Mouse (Mus musculus) adrenal gland, postnatal 14 days (tissue): ENCODE data around the gene Crim1. TPM values are rescaled to one million over a fixed set of nuclear protein-coding genes. Genes with fewer than 3 reads are reported as not detected.

ENCODE experiments used
- DNase-seq: peaks from one replicate; pipeline ENCODE4 v3.0.0; 2021; ENCODE audit warnings: mixed read lengths
- microRNA-seq, 2 experiments: library from miRNA; unstranded; fragments of <30 nt; microRNA quantifications; one replicate each; pipeline ENCODE4 v1.2.0; 2021
- total RNA-seq: library from RNA; stranded (reverse); gene quantifications from 2 replicates; pipeline ENCODE4 v1.2.3, GENCODE M21; 2021

Crim1 gene
- total RNA-seq, 1 experiment from 2014 or later: 36.7 TPM

GRCm38 (mm10) chr17:78425026-78425425 is 225.0 kb downstream of the Crim1 start:
- peak; percentile 14 for DNase-seq

Small RNAs within 50 kb of the gene (microRNA-seq; reads per million reads assigned to microRNA genes)
- 0 reads per million in 2 experiments for gene Gm25069

Other genes with a start within 250 kb of the Crim1 start
- 42.9 and 45.9 TPM in 2 replicates for gene Fez2, start 217.9 kb downstream of the Crim1 start, total RNA-seq